Mouse (Mus musculus) liver, embryonic 14.5 days (tissue): ENCODE results near the gene Mfsd12.

ENCODE experiments used
- CTCF ChIP-seq: IDR thresholded peaks from 2 replicates; pipeline ENCODE4 v1.5.1; 2016; ENCODE audit warnings: antibody characterized with exemption, low read depth, control low read depth
- EP300 ChIP-seq: IDR thresholded peaks from 2 replicates; pipeline ENCODE4 v1.6.1; 2016; ENCODE audit warnings: antibody characterized with exemption, low read depth

GRCm38 (mm10) chr10:81392781-81393185 is 35.5 kb downstream of the Mfsd12 start, which contains the start of gene Smim24:
- TF ChIP-seq CTCF (no peak), EP300 (no peak)
